In the genomic region with DNA sequence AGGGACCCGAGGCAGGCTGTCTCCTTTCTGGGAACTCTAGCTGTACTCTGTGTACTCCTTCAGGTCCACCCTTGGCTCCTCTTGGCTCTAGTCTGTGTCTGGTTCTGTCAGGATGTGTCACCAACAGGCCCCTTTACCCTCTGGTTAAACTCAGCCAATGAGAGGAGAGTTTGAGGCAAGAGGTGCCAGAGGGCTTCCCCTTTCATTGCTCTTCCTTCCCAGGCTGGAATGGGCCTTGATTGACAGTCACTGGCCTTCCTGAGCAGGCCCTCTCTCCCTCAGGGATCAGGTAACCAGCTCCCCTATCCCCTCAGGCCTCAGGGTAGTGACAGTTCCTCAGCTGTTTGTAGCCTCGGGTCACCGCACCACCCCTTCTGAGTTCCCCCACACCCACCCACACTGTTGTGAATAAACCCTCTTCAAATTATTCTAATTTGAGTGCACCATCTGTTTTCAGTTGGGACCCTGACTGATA, we compare ENCODE assay signal across 8 mouse cellular contexts. TPM values are rescaled to one million over a fixed set of nuclear protein-coding genes. Genes with fewer than 3 reads are reported as not detected.
DNase-seq lines count a peak whose midpoint lies in the region; ATAC-seq lines count a peak whose summit lies in the region.

No protein-coding gene starts in this region.

- no peaks in the 10 kb centered on the region for H3K9me3 ChIP-seq in heart, embryonic 11.5 days (replicated peaks; ENCODE audit: control insufficient read depth, low read length)
- no peaks in the 10 kb centered on the region for H3K9me3 ChIP-seq in forebrain, embryonic 14.5 days (replicated peaks; ENCODE audit: control insufficient read depth, low read length)

- H3K4me1 ChIP-seq in heart, embryonic 11.5 days (ENCODE audit: control insufficient read depth, insufficient read depth, low read length), result peaks cover 9% of the 10 kb centered on the region; the same call in 1 of the 2 replicates
- 0 out of 2 replicates have a peak, but pooled peaks cover 8% of the 10 kb centered on the region for H3K4me1 ChIP-seq in forebrain, embryonic 14.5 days (ENCODE audit: control insufficient read depth, insufficient read depth, low read length)

- no peak overlapping the region for H3K27ac ChIP-seq in heart, embryonic 11.5 days (ENCODE audit: low read depth, low read length)
- H3K27ac ChIP-seq in forebrain, embryonic 14.5 days (ENCODE audit: low read depth, low read length), result no peak overlapping the region

- no peaks in the 10 kb centered on the region for H3K36me3 ChIP-seq in heart, embryonic 11.5 days (ENCODE audit: control insufficient read depth, insufficient read depth, low read length)
- no peaks in the 10 kb centered on the region for H3K36me3 ChIP-seq in forebrain, embryonic 14.5 days (ENCODE audit: control insufficient read depth, insufficient read depth, low read length)

- DNase-seq in heart, adult 18-20 months, result peak; percentile 18 to 29
- peak; percentile 55 for DNase-seq in A20 (ENCODE audit: low read depth, low spot score)
- peak; percentile 65 for DNase-seq in forebrain, embryonic 14.5 days (ENCODE audit: low spot score)
- no peak for DNase-seq in cerebellum, adult 8-10 months
- DNase-seq in ovary, postnatal 14 days (ENCODE audit: low spot score), result no peak
- DNase-seq in retina, postnatal 1 day, result no peak

- WGBS in heart, embryonic 11.5 days (ENCODE audit: insufficient replicate concordance), result 47% methylated on average over 3 of the region's 3 CpGs
- WGBS in forebrain, embryonic 14.5 days, result 39% methylated on average over 3 of the region's 3 CpGs

- H3K9ac ChIP-seq in heart, embryonic 11.5 days (ENCODE audit: low read depth, low read length), result no peak overlapping the region
- H3K9ac ChIP-seq in forebrain, embryonic 14.5 days (ENCODE audit: low read length), result no peak overlapping the region

- H3K4me3 ChIP-seq in heart, embryonic 11.5 days (ENCODE audit: low read depth, low read length), result no peak overlapping the region
- no peak overlapping the region for H3K4me3 ChIP-seq in forebrain, embryonic 14.5 days (ENCODE audit: low read depth, low read length)

- H3K4me2 ChIP-seq in heart, embryonic 11.5 days, result no peak overlapping the region
- H3K4me2 ChIP-seq in forebrain, embryonic 14.5 days (ENCODE audit: low read length), result no peak overlapping the region

- no peaks in the 10 kb centered on the region for H3K27me3 ChIP-seq in heart, embryonic 11.5 days (ENCODE audit: control insufficient read depth, insufficient read depth, low read length)
- H3K27me3 ChIP-seq in forebrain, embryonic 14.5 days (replicated peaks; ENCODE audit: control insufficient read depth, insufficient read depth, low read length), result no peaks in the 10 kb centered on the region

- no peak for ATAC-seq in heart, embryonic 11.5 days (replicated peaks; ENCODE audit: insufficient number of reproducible peaks, low FRiP score, low TSS enrichment)
- ATAC-seq in forebrain, embryonic 14.5 days, result peak; percentile 67; the same call in 1 of the 2 replicates
- peak; percentile 36; the same call in 1 of the 2 replicates for ATAC-seq in megakaryocyte, adult 5-6 weeks (ENCODE audit: poor library complexity, severe bottlenecking)

RNA-seq across cellular contexts. Expression of a gene that starts 28.1 kb away (rescaled TPM):
- total RNA-seq in heart, adult 18-20 months (2021), result 100 to 1,000 TPM; 202 to 222 TPM
- 329 and 345 TPM in 2 replicates for polyA plus RNA-seq in heart, embryonic 11.5 days (2014; fragmentation: Nextera tagmentation; extraction: Ambion mirVana)
- polyA plus RNA-seq in forebrain, embryonic 14.5 days (2014; fragmentation: Nextera tagmentation; extraction: Ambion mirVana), result 213 and 214 TPM in 2 replicates
- 363 and 365 TPM in 2 replicates for total RNA-seq in megakaryocyte, adult 5-6 weeks (2015)
- 430 and 463 TPM in 2 replicates for total RNA-seq in megakaryocyte, adult 5-6 weeks (2017)

RNA-seq across cellular contexts. Expression of a gene that starts 40.8 kb away (rescaled TPM):
- total RNA-seq in heart, adult 18-20 months (2021), result 10 to 100 TPM; 34.3 to 38.7 TPM
- polyA plus RNA-seq in heart, embryonic 11.5 days (2014; fragmentation: Nextera tagmentation; extraction: Ambion mirVana), result 73.0 and 83.1 TPM in 2 replicates
- 133 and 136 TPM in 2 replicates for polyA plus RNA-seq in forebrain, embryonic 14.5 days (2014; fragmentation: Nextera tagmentation; extraction: Ambion mirVana)
- 83.6 and 94.7 TPM in 2 replicates for total RNA-seq in megakaryocyte, adult 5-6 weeks (2015)
- 69.9 and 89.8 TPM in 2 replicates for total RNA-seq in megakaryocyte, adult 5-6 weeks (2017)

Comparison
In these comparisons a context has a peak if more than half of its experiments do, and no peak if none do; other contexts are left out.
1. DNase-seq: peak in heart, adult 18-20 months (2 of 2), A20 (single experiment) and forebrain, embryonic 14.5 days (single experiment); none in cerebellum, adult 8-10 months (single experiment), ovary, postnatal 14 days (single experiment) and retina, postnatal 1 day (single experiment).